Mouse (Mus musculus): ENCODE data around the gene Cacnb3. TPM values are rescaled to one million over a fixed set of nuclear protein-coding genes. Genes with fewer than 3 reads are reported as not detected.

Gene Cacnb3
- polyA plus RNA-seq, 1 experiment = 112 TPM

DNA sequence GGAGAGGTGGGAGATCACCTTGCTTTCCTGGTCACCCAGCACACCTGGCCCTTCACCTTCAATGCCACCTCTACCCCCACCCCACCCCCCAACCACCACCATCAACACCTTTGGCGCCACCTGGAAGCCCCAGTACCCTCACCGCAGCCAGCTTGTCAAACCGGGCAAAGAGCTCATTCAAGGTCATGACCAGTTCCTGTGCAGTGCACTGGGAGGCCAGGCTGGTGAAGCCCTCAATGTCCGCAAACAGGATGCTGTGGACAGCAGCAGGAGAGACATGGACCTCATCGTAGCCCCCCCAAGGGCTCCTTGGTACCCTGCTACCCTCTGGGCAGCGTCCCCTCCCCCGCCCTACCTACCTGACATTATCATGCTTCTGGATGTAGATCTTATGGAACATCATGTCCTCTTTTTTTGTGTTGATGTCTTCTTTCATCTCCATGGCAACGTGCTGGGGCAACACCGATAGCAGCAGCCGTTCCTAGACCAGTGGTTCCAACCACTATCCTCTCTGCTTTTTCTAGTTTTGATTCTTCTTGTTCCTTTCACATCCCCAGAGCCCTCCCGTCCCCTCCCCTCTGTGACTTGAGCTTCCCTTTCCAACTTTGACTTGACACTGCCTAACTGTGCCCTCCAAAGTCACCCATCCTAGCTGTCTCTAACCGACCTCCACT is 30.5 kb upstream of the Cacnb3 start:
- Histone ChIP-seq H3K79me3 (ENCODE audit: low read depth) (peaks cover 10% of the 10 kb centered on the region), H3ac (ENCODE audit: control insufficient read depth, insufficient read length, low read depth) (no peak overlapping the region), H3K4me3 (ENCODE audit: insufficient read depth, poor library complexity, severe bottlenecking) (no peak overlapping the region), H3K36me3 (ENCODE audit: control insufficient read depth, insufficient read depth) (peaks cover 68% of the 10 kb centered on the region), H3K79me2 (ENCODE audit: control insufficient read depth, insufficient read depth) (peaks cover 51% of the 10 kb centered on the region), H3K27me3 (ENCODE audit: control insufficient read depth, insufficient read depth, insufficient read length) (no peaks in the 10 kb centered on the region)
- no peak for TF ChIP-seq CEBPB (IDR thresholded peaks at IDR 0.05; ENCODE audit: low read depth)
- TF ChIP-seq CTCF (IDR thresholded peaks at IDR 0.05; ENCODE audit: control insufficient read depth, insufficient read depth, insufficient read length) = no peak
- TF ChIP-seq MYOG (IDR thresholded peaks at IDR 0.05; ENCODE audit: control insufficient read depth, extremely low read depth, insufficient read length) = no peak

GRCm38 (mm10) chr15:98601832-98602190 is 28.8 kb upstream of the Cacnb3 start:
- Histone ChIP-seq H3ac (ENCODE audit: control insufficient read depth, insufficient read length, low read depth) (no peak overlapping the region), H3K79me3 (ENCODE audit: low read depth) (peaks cover 24% of the 10 kb centered on the region), H3K27me3 (ENCODE audit: control insufficient read depth, insufficient read depth, insufficient read length) (no peaks in the 10 kb centered on the region), H3K36me3 (ENCODE audit: control insufficient read depth, insufficient read depth) (peaks cover 67% of the 10 kb centered on the region), H3K79me2 (ENCODE audit: control insufficient read depth, insufficient read depth) (peaks cover 67% of the 10 kb centered on the region), H3K4me3 (ENCODE audit: insufficient read depth, poor library complexity, severe bottlenecking) (no peak overlapping the region)
- no peak for TF ChIP-seq MYOD1 (IDR thresholded peaks at IDR 0.05; ENCODE audit: control insufficient read depth, insufficient read length, low read depth)
- TF ChIP-seq CTCF (IDR thresholded peaks at IDR 0.05; ENCODE audit: control insufficient read depth, insufficient read depth, insufficient read length) = no peak
- no peak for TF ChIP-seq FOSL1 (IDR thresholded peaks at IDR 0.05; ENCODE audit: insufficient read depth, low read length, poor library complexity, severe bottlenecking)
- TF ChIP-seq MYOG (IDR thresholded peaks at IDR 0.05; ENCODE audit: control insufficient read depth, extremely low read depth, insufficient read length) = no peak
- TF ChIP-seq CEBPB (IDR thresholded peaks at IDR 0.05; ENCODE audit: low read depth) = no peak
- TF ChIP-seq USF1 (IDR thresholded peaks at IDR 0.05; ENCODE audit: low read depth) = no peak
- TF ChIP-seq MAX (IDR thresholded peaks at IDR 0.05) = no peak

DNA sequence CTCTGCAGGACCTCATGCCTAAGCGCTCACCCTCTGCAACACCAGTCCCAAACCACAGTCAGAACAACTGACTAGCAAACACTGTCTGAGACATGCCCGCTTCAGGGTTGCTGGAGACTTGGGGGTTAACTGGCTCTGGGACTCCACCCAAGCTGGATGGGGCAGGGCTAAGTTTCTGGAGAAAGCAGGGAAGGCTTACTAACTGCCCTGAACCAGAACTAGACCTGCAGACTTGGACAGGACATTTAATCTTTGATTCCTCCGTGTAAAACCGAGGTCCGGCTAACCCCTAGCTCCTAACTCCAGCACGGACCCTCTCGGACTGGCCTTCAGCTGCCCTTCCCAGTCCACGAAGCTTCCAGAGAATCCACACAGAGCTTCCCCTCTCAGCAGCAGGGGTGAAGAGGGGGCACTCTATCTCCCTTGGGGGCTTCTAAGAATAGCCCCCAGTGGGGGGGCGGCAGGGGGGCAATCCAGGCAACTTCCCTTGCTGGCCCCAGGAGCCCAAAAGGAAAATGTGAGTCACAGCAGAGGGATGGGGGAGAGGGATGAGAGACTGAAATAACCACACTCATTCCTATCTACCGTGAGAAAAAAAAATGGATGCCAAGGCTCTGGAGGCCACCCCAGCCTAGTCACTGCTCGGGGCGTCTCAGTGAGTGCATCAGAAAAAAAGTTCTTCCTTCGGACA is 28.3 kb upstream of the Cacnb3 start:
- no peak overlapping the region for H3ac ChIP-seq (ENCODE audit: control insufficient read depth, insufficient read length, low read depth)
- H3K79me3 ChIP-seq (ENCODE audit: low read depth) = peaks cover 29% of the 10 kb centered on the region
- no peaks in the 10 kb centered on the region for H3K27me3 ChIP-seq (ENCODE audit: control insufficient read depth, insufficient read depth, insufficient read length)
- H3K4me3 ChIP-seq (ENCODE audit: insufficient read depth, poor library complexity, severe bottlenecking) = no peak overlapping the region
- H3K79me2 ChIP-seq (ENCODE audit: control insufficient read depth, insufficient read depth) = peaks cover 72% of the 10 kb centered on the region
- no peak for TF ChIP-seq FOSL1 (IDR thresholded peaks at IDR 0.05; ENCODE audit: insufficient read depth, low read length, poor library complexity, severe bottlenecking)
- H3K36me3 ChIP-seq (ENCODE audit: control insufficient read depth, insufficient read depth) = peaks cover 62% of the 10 kb centered on the region

GRCm38 (mm10) chr15:98602921-98603458 is 27.6 kb upstream of the Cacnb3 start:
- H3ac ChIP-seq (ENCODE audit: control insufficient read depth, insufficient read length, low read depth) = no peak overlapping the region
- no peak overlapping the region for H3K4me3 ChIP-seq (ENCODE audit: insufficient read depth, poor library complexity, severe bottlenecking)
- TF ChIP-seq MYOD1 (IDR thresholded peaks at IDR 0.05; ENCODE audit: control insufficient read depth, insufficient read length, low read depth) (no peak), FOSL1 (IDR thresholded peaks at IDR 0.05; ENCODE audit: insufficient read depth, low read length, poor library complexity, severe bottlenecking) (no peak), MAX (IDR thresholded peaks at IDR 0.05) (no peak), MYOG (IDR thresholded peaks at IDR 0.05; ENCODE audit: control insufficient read depth, extremely low read depth, insufficient read length) (no peak), USF1 (IDR thresholded peaks at IDR 0.05; ENCODE audit: low read depth) (no peak), CEBPB (IDR thresholded peaks at IDR 0.05; ENCODE audit: low read depth) (no peak), CTCF (IDR thresholded peaks at IDR 0.05; ENCODE audit: control insufficient read depth, insufficient read depth, insufficient read length) (no peak)
- no peaks in the 10 kb centered on the region for H3K27me3 ChIP-seq (ENCODE audit: control insufficient read depth, insufficient read depth, insufficient read length)
- H3K79me2 ChIP-seq (ENCODE audit: control insufficient read depth, insufficient read depth) = peaks cover 79% of the 10 kb centered on the region
- peaks cover 30% of the 10 kb centered on the region for H3K79me3 ChIP-seq (ENCODE audit: low read depth)
- H3K36me3 ChIP-seq (ENCODE audit: control insufficient read depth, insufficient read depth) = peaks cover 56% of the 10 kb centered on the region

DNA sequence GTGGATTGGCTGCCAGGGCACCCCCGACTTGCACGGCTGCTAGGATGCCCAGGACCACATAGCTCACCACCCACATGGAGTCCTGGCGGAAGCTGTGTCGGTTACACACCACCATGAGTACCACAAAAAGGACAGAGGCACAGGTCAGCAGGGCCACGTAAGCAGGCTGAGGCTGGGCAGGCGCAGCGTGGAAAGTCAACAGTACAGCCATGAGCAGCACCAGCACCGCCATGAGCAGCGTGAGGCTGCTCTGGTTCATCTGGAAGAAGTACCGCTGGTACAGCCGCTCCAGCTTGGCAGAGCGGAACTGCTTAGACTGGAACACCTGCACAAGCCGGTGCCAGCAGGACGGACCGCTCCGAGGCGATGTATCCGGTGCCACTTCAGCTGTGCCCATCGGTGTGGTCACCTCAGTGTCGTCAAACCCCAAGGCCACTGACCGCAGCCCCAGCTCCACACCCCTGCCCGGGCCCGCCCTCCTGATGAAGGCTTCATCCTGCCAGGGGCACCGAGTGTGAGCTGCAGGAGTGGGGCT is 26.5 kb upstream of the Cacnb3 start:
- Histone ChIP-seq H3K79me3 (ENCODE audit: low read depth) (peaks cover 32% of the 10 kb centered on the region), H3K79me2 (ENCODE audit: control insufficient read depth, insufficient read depth) (peaks cover 89% of the 10 kb centered on the region), H3K4me3 (ENCODE audit: insufficient read depth, poor library complexity, severe bottlenecking) (no peak overlapping the region), H3ac (ENCODE audit: control insufficient read depth, insufficient read length, low read depth) (no peak overlapping the region), H3K27me3 (ENCODE audit: control insufficient read depth, insufficient read depth, insufficient read length) (no peaks in the 10 kb centered on the region), H3K36me3 (ENCODE audit: control insufficient read depth, insufficient read depth) (peaks cover 46% of the 10 kb centered on the region)
- no peak for TF ChIP-seq MYOG (IDR thresholded peaks at IDR 0.05; ENCODE audit: control insufficient read depth, extremely low read depth, insufficient read length)
- TF ChIP-seq USF1 (IDR thresholded peaks at IDR 0.05; ENCODE audit: low read depth) = no peak
- TF ChIP-seq MAX (IDR thresholded peaks at IDR 0.05) = no peak
- TF ChIP-seq CEBPB (IDR thresholded peaks at IDR 0.05; ENCODE audit: low read depth) = no peak
- TF ChIP-seq CTCF (IDR thresholded peaks at IDR 0.05; ENCODE audit: control insufficient read depth, insufficient read depth, insufficient read length) = no peak
- no peak for TF ChIP-seq MYOD1 (IDR thresholded peaks at IDR 0.05; ENCODE audit: control insufficient read depth, insufficient read length, low read depth)
- TF ChIP-seq FOSL1 (IDR thresholded peaks at IDR 0.05; ENCODE audit: insufficient read depth, low read length, poor library complexity, severe bottlenecking) = no peak
